Mouse (Mus musculus): ENCODE measurements around the gene Dars. TPM values are rescaled to one million over a fixed set of nuclear protein-coding genes. Genes with fewer than 3 reads are reported as not detected.

Dars gene
- 58.0 TPM for total RNA-seq (2023)

GRCm38 (mm10) chr1:128416584-128417532 lies at the start of gene Dars:
Gene Dars, minus strand, starts transcription at chr1:128417368.

GRCm38 (mm10) chr1:128359554-128360376 lies 57.4 kb downstream of the Dars start, which contains the start of gene Mcm6:
Gene Mcm6, minus strand, starts transcription at chr1:128359664.

DNA sequence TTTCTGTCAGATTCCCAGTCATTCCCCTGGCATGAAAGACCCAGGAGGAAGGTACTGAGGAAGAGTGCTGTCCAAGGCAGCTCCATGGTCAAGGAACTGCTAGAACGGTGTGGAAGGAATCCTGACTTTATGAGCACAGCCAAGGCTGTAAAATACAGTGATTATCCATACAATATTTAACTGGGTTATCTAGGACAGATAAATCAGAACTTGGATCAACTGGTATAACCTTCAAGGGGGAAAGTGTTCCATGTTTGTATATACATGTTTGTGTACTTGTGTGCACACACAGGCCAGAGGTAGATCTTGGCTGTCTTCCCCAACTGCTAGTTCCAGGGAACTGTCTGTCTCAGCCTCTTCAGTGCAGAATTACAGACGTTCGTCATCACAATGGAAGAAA lies 89.0 kb downstream of the Dars start, which contains the start of gene Lct:
Gene Lct, minus strand, starts transcription at position 101 of the 400 bp plus-strand sequence.

Other genes starting within 250 kb of the Dars start
- 97.8 TPM for gene Ubxn4, start 173.4 kb downstream of the Dars start, total RNA-seq (2023)
- gene Lct, start 89.0 kb downstream of the Dars start, total RNA-seq (2023): 0.26 TPM
- gene Mcm6, start 57.7 kb downstream of the Dars start, total RNA-seq (2023): 41.2 TPM
- gene Cxcr4, start 174.9 kb upstream of the Dars start, total RNA-seq (2023): 703 TPM